Mouse (Mus musculus) lung, embryonic 14.5 days (tissue): ENCODE data around the gene Elfn2. TPM values are rescaled to one million over a fixed set of nuclear protein-coding genes. Genes with fewer than 3 reads are reported as not detected.

Experiments
- ATAC-seq: fragments of 200-750 bp; cut with Nextera tagmentation; 2 replicates; pipeline ENCODE4 v1.8.0; 2017; ENCODE audit warnings: mild to moderate bottlenecking, moderate TSS enrichment, moderate library complexity; ENCODE audit not compliant: insufficient read depth
- DNase-seq: peaks from one replicate; pipeline ENCODE4 v3.0.0-alpha.2; 2015
- H3K27ac ChIP-seq: fragments of 300-500 bp; sonication (generic); 2 replicates; pipeline ENCODE4 v1.5.1; 2014; ENCODE audit warnings: low read depth, mild to moderate bottlenecking, moderate library complexity
- H3K27me3 ChIP-seq: fragments of 300-500 bp; sonication (generic); 2 replicates; pipeline ENCODE4 v1.6.1; 2014; ENCODE audit warnings: low read length, control low read depth; ENCODE audit not compliant: insufficient read depth
- H3K36me3 ChIP-seq: fragments of 300-500 bp; sonication (generic); 2 replicates; pipeline ENCODE4 v1.6.1; 2014; ENCODE audit warnings: control low read depth; ENCODE audit not compliant: insufficient read depth
- H3K4me1 ChIP-seq: fragments of 300-500 bp; sonication (generic); 2 replicates; pipeline ENCODE4 v1.6.1; 2014; ENCODE audit warnings: antibody characterized with exemption, control low read depth; ENCODE audit not compliant: insufficient read depth
- H3K4me2 ChIP-seq: fragments of 300-500 bp; sonication (generic); 2 replicates; pipeline ENCODE4 v1.6.1; 2014; ENCODE audit warnings: mild to moderate bottlenecking
- H3K4me3 ChIP-seq: fragments of 300-500 bp; sonication (generic); 2 replicates; pipeline ENCODE4 v1.5.1; 2014; ENCODE audit warnings: low read depth, low read length
- H3K9ac ChIP-seq: fragments of 300-500 bp; sonication (generic); 2 replicates; pipeline ENCODE4 v1.6.1; 2014
- H3K9me3 ChIP-seq: fragments of 300-500 bp; sonication (generic); 2 replicates; pipeline ENCODE4 v1.6.1; 2016; ENCODE audit warnings: low read depth, low read length, control low read depth
- CTCF ChIP-seq: IDR thresholded peaks from 2 replicates; pipeline ENCODE4 v1.5.1; 2016; ENCODE audit warnings: antibody characterized with exemption, low read depth
- WGBS: fragments of 180-500 bp; shearing (Covaris S2); extraction: QIAGEN DNeasy Blood & Tissue Kit; methylation state at CpG from one replicate; pipeline ENCODE4 v1.1.7; 2014; 5-methylcytosine and 5-hydroxymethylcytosine counted together
- polyA plus RNA-seq: library from polyadenylated mRNA; unstranded; fragments of >200 nt; fragmentation: Nextera tagmentation; extraction: Ambion mirVana; gene quantifications from 2 replicates; pipeline ENCODE4 v1.2.1, GENCODE M21; 2014

The Elfn2 gene
- polyA plus RNA-seq, 1 experiment from 2014 or later = 0.08 TPM

DNA sequence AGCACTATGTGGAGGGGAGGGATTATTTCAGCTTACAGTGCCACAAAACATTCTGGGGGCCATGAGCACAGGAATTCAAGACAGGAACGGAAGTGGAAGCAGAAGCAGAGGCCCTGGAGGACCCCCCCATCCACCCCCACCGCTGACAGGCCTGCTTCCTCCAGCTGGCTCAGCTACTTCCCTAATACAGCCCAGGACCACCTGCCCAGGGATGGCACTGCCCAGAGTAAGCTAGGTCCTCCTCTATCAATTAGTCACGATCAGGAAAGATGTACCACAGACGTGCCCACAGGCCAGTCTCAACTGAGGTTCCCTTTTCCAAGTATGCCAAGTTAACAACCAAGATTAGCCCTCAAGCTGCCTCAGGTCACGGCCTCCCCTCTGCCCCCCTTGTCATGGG, 35.6 kb upstream of the Elfn2 start:
- H3K36me3 ChIP-seq = no peaks in the 10 kb centered on the region
- H3K9ac ChIP-seq = no peak overlapping the region
- no peak overlapping the region for H3K4me2 ChIP-seq
- no peak overlapping the region for H3K27ac ChIP-seq
- 63% methylated on average over 5 of the region's 5 CpGs for WGBS
- DNase-seq (no peak), ATAC-seq (no peak)
- no peak for TF ChIP-seq CTCF
- H3K4me3 ChIP-seq = no peak overlapping the region
- H3K9me3 ChIP-seq = no peaks in the 10 kb centered on the region
- H3K4me1 ChIP-seq = no peaks in the 10 kb centered on the region
- no peaks in the 10 kb centered on the region for H3K27me3 ChIP-seq

DNA sequence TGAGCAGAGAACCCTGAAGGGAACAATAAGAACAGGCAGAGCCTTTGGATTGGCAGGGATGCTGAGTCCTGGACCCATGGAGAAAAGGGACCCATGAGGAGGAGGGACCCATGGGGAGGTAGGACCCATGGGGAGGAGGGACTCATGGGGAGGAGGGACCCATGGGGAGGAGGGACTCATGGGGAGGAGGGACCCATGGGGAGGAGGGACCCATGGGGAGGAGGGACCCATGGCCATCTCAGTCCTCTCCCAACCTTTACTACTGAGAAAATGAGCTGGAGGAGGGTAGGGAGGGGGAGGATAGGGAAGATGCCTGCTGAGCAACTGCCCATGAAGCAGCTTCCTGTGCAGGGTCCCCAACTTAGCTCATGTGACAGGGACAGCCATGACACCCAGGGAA, 34.4 kb upstream of the Elfn2 start:
- H3K27ac ChIP-seq = no peak overlapping the region
- ATAC-seq = no peak
- H3K4me2 ChIP-seq = no peak overlapping the region
- H3K36me3 ChIP-seq = no peaks in the 10 kb centered on the region
- no peaks in the 10 kb centered on the region for H3K9me3 ChIP-seq
- no peak overlapping the region for H3K9ac ChIP-seq
- no peaks in the 10 kb centered on the region for H3K4me1 ChIP-seq
- no peak for TF ChIP-seq CTCF
- DNase-seq = no peak
- H3K4me3 ChIP-seq = no peak overlapping the region
- no peaks in the 10 kb centered on the region for H3K27me3 ChIP-seq

- H3K4me2 ChIP-seq = no peak overlapping the region
- H3K4me1 ChIP-seq = no peaks in the 10 kb centered on the region
- H3K27ac ChIP-seq = no peak overlapping the region
- H3K27me3 ChIP-seq = no peaks in the 10 kb centered on the region
- H3K4me3 ChIP-seq = no peak overlapping the region
- H3K9ac ChIP-seq = no peak overlapping the region
- H3K9me3 ChIP-seq = no peaks in the 10 kb centered on the region
- H3K36me3 ChIP-seq = no peaks in the 10 kb centered on the region
- DNase-seq (no peak), ATAC-seq (no peak)
- no peak for TF ChIP-seq CTCF
- 54% methylated on average over 6 of the region's 6 CpGs for WGBS
Observed at GRCm38 (mm10) chr15:78750608-78751350, 32.2 kb upstream of the Elfn2 start.

- H3K27me3 ChIP-seq = no peaks in the 10 kb centered on the region
- H3K4me3 ChIP-seq = no peak overlapping the region
- no peaks in the 10 kb centered on the region for H3K36me3 ChIP-seq
- no peak overlapping the region for H3K4me2 ChIP-seq
- no peak overlapping the region for H3K27ac ChIP-seq
- H3K9ac ChIP-seq = no peak overlapping the region
- H3K4me1 ChIP-seq = no peaks in the 10 kb centered on the region
- ATAC-seq (peak; percentile 52; the same call in 1 of the 2 replicates), DNase-seq (peak; percentile 82)
- no peak for TF ChIP-seq CTCF
- H3K9me3 ChIP-seq = no peaks in the 10 kb centered on the region
- WGBS = 37% methylated on average over 5 of the region's 5 CpGs
Observed at GRCm38 (mm10) chr15:78749855-78750254, 31.3 kb upstream of the Elfn2 start.

GRCm38 (mm10) chr15:78744206-78744605, 25.6 kb upstream of the Elfn2 start:
- no peaks in the 10 kb centered on the region for H3K4me1 ChIP-seq
- H3K36me3 ChIP-seq = no peaks in the 10 kb centered on the region
- H3K27me3 ChIP-seq = no peaks in the 10 kb centered on the region
- H3K4me2 ChIP-seq = no peak overlapping the region
- no peak overlapping the region for H3K27ac ChIP-seq
- no peak overlapping the region for H3K4me3 ChIP-seq
- ATAC-seq (no peak), DNase-seq (peak; percentile 88)
- WGBS = 5% methylated on average over 5 of the region's 5 CpGs
- TF ChIP-seq CTCF = peak; percentile 97
- H3K9ac ChIP-seq = no peak overlapping the region
- no peaks in the 10 kb centered on the region for H3K9me3 ChIP-seq

- Histone ChIP-seq H3K4me2 (no peak overlapping the region), H3K4me1 (no peaks in the 10 kb centered on the region), H3K27ac (no peak overlapping the region), H3K36me3 (no peaks in the 10 kb centered on the region), H3K4me3 (no peak overlapping the region), H3K9ac (no peak overlapping the region), H3K27me3 (no peaks in the 10 kb centered on the region), H3K9me3 (no peaks in the 10 kb centered on the region)
- TF ChIP-seq CTCF = no peak
- ATAC-seq (no peak), DNase-seq (no peak)
- 85% methylated on average over 10 of the region's 10 CpGs for WGBS
Observed at GRCm38 (mm10) chr15:78742831-78743230, 24.3 kb upstream of the Elfn2 start.

DNA sequence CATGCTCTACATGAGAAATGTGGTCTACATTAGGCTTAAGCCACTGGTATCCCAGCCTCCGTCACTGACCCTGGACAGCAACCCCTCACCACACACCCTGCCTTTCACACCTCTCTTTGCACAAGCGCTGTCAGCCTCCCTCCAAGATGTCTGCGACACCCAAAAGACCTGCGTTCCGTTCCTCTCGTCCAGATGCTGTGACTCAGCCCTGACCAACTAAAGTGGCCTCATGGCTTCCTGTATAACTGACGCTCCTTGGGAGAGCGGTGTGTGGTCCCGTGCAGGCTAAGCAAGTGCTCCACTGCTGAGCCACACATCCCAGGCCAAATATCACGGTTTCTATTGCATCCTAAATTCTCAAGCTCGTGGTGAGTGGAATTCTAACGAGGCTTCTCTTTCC, 22.1 kb upstream of the Elfn2 start:
- Histone ChIP-seq H3K4me3 (no peak overlapping the region), H3K4me1 (no peaks in the 10 kb centered on the region), H3K27ac (no peak overlapping the region), H3K36me3 (no peaks in the 10 kb centered on the region), H3K9ac (no peak overlapping the region), H3K9me3 (no peaks in the 10 kb centered on the region), H3K27me3 (0 out of 2 replicates have a peak, but pooled peaks cover 4% of the 10 kb centered on the region), H3K4me2 (no peak overlapping the region)
- no peak for TF ChIP-seq CTCF
- ATAC-seq = no peak
- no peak for DNase-seq
- WGBS = 38% methylated on average over 12 of the region's 12 CpGs
